ENCODE assay signal across 37 mouse cellular contexts in genomic region chr10:127318009-127318408, GRCm38 (mm10). TPM values are rescaled to one million over a fixed set of nuclear protein-coding genes. Genes with fewer than 3 reads are reported as not detected.
DNase-seq lines count a peak whose midpoint lies in the region; ATAC-seq and TF ChIP-seq lines count a peak whose summit lies in the region.
"Had no signal": no experiment of that assay in that cellular context is flagged by ENCODE, and none has a peak within 500 bp of the region (broad histone marks: within the 10 kb centered on the region; RNA-seq: fewer than 3 reads in every experiment).

No protein-coding gene starts in this region.

- H3K27me3 ChIP-seq in G1E (ENCODE audit: insufficient read depth, low read length) = no peaks in the 10 kb centered on the region
- H3K27me3 ChIP-seq: CH12.LX, Patski had no signal

- no peak for TF ChIP-seq CTCF in G1E (IDR thresholded peaks at IDR 0.05; ENCODE audit: low read depth, low read length)

- peaks cover 75% of the 10 kb centered on the region for H3K4me1 ChIP-seq in G1E (ENCODE audit: insufficient read depth, low read depth, low read length)
- H3K4me1 ChIP-seq: embryonic facial prominence, embryonic 15.5 days; forebrain, embryonic 13.5 days; hindbrain, embryonic 12.5 days; midbrain, embryonic 12.5 days; neural tube, embryonic 13.5 days had no signal

- peak; percentile 37 for DNase-seq in 416B (ENCODE audit: low read depth)
- peak; percentile 63 for DNase-seq in G1E (ENCODE audit: low spot score)
- no peak for DNase-seq in kidney, postnatal 14 days
- no peak for DNase-seq in right cerebral cortex, postnatal 4 days
- DNase-seq: adrenal gland, postnatal 25 days; cerebellum, adult 18-20 months; cerebellum, postnatal 10 days; gastrocnemius, postnatal 14 days; heart, adult 11 months; kidney, adult 8-10 months; layer of hippocampus, adult 9-11 months; lung, postnatal 4 days; thymus, postnatal 4 days had no signal

- peak; percentile 45; the same call in 1 of the 2 replicates for ATAC-seq in G1E (ENCODE audit: extremely low read depth, insufficient number of reproducible peaks, low FRiP score, poor library complexity, severe bottlenecking)
- ATAC-seq in granulocyte monocyte progenitor cell, adult 5-6 weeks (replicated peaks; ENCODE audit: poor library complexity, severe bottlenecking) = peak; percentile 72
- peak; percentile 45 for ATAC-seq in megakaryocyte progenitor cell, adult 5-6 weeks (replicated peaks; ENCODE audit: poor library complexity)
- ATAC-seq: forebrain, embryonic 13.5 days; hindbrain, postnatal 0 days; intestine, embryonic 16.5 days; Patski had no signal

- H3K9me3 ChIP-seq in G1E (replicated peaks) = peaks cover 4% of the 10 kb centered on the region; the same call in 1 of the 2 replicates
- H3K9me3 ChIP-seq: embryonic facial prominence, embryonic 15.5 days; forebrain, embryonic 13.5 days; heart, embryonic 10.5 days; heart, embryonic 15.5 days; hindbrain, embryonic 12.5 days; midbrain, embryonic 12.5 days; neural tube, embryonic 13.5 days had no signal

- H3K4me3 ChIP-seq in G1E (ENCODE audit: low read depth, low read length) = no peak overlapping the region; the same call in 1 of the 2 replicates
- H3K4me3 ChIP-seq: embryonic facial prominence, embryonic 15.5 days; forebrain, embryonic 13.5 days; heart, embryonic 10.5 days; heart, embryonic 15.5 days; hindbrain, embryonic 12.5 days; midbrain, embryonic 12.5 days; neural tube, embryonic 13.5 days had no signal

- peaks cover 17% of the 10 kb centered on the region for H3K36me3 ChIP-seq in G1E (replicated peaks)
- H3K36me3 ChIP-seq: embryonic facial prominence, embryonic 15.5 days; heart, embryonic 10.5 days; heart, embryonic 15.5 days; hindbrain, embryonic 12.5 days; midbrain, embryonic 12.5 days; neural tube, embryonic 13.5 days had no signal

RNA-seq across cellular contexts. Expression of gene Arhgap9, which starts 3.8 kb away (rescaled TPM):
- 43.3 and 43.7 TPM in 2 replicates for total RNA-seq in G1E (2014; fragmentation: Nextera tagmentation)
- 89.2 and 100 TPM in 2 replicates for total RNA-seq in G1E (2017)
- 54.8 and 59.5 TPM in 2 replicates for polyA plus RNA-seq in G1E (2012)
- total RNA-seq in granulocyte monocyte progenitor cell, adult 5-6 weeks (2014; fragmentation: Nextera tagmentation) = 46.0 and 53.1 TPM in 2 replicates
- total RNA-seq in granulocyte monocyte progenitor cell, adult 5-6 weeks (2017) = 34.7 and 51.8 TPM in 2 replicates
- 37.1 and 38.0 TPM in 2 replicates for total RNA-seq in megakaryocyte progenitor cell, adult 5-6 weeks (2015)
- total RNA-seq in megakaryocyte progenitor cell, adult 5-6 weeks (2017) = 37.3 and 39.5 TPM in 2 replicates
- polyA plus RNA-seq: Patski had no signal

RNA-seq across cellular contexts. Expression of gene Mars, which starts 6.4 kb away (rescaled TPM):
- total RNA-seq in G1E (2014; fragmentation: Nextera tagmentation) (97.3 and 102 TPM in 2 replicates), G1E (2017) (109 and 144 TPM in 2 replicates)
- polyA plus RNA-seq in G1E (2012) = 104 and 108 TPM in 2 replicates
- total RNA-seq in granulocyte monocyte progenitor cell, adult 5-6 weeks (2014; fragmentation: Nextera tagmentation) = 63.0 and 105 TPM in 2 replicates
- 193 and 221 TPM in 2 replicates for total RNA-seq in granulocyte monocyte progenitor cell, adult 5-6 weeks (2017)
- 88.3 and 93.1 TPM in 2 replicates for total RNA-seq in megakaryocyte progenitor cell, adult 5-6 weeks (2015)
- total RNA-seq in megakaryocyte progenitor cell, adult 5-6 weeks (2017) = 196 and 210 TPM in 2 replicates

RNA-seq across cellular contexts. Expression of gene Gli1, which starts 23.8 kb away (rescaled TPM):
- total RNA-seq in G1E (2014; fragmentation: Nextera tagmentation) = 0.23 and 0.24 TPM in 2 replicates
- 0.11 TPM in 1 of 2 replicates, not detected in the other for total RNA-seq in G1E (2017)
- polyA plus RNA-seq in G1E (2012) = 0.15 and 0.18 TPM in 2 replicates
- total RNA-seq in granulocyte monocyte progenitor cell, adult 5-6 weeks (2014; fragmentation: Nextera tagmentation) = not detected in 2 replicates
- total RNA-seq in granulocyte monocyte progenitor cell, adult 5-6 weeks (2017) = not detected in 2 replicates
- total RNA-seq in megakaryocyte progenitor cell, adult 5-6 weeks (2015) = not detected in 2 replicates
- total RNA-seq in megakaryocyte progenitor cell, adult 5-6 weeks (2017) = not detected in 2 replicates
- total RNA-seq: liver, adult 2 months had no signal

RNA-seq across cellular contexts. Expression of gene Mbd6, which starts 29.2 kb away (rescaled TPM):
- total RNA-seq in G1E (2014; fragmentation: Nextera tagmentation) (107 and 121 TPM in 2 replicates), G1E (2017) (4.1 and 6.6 TPM in 2 replicates)
- 239 and 302 TPM in 2 replicates for polyA plus RNA-seq in G1E (2012)
- 53.3 and 72.1 TPM in 2 replicates for total RNA-seq in granulocyte monocyte progenitor cell, adult 5-6 weeks (2014; fragmentation: Nextera tagmentation)
- 4.1 TPM in 2 replicates for total RNA-seq in granulocyte monocyte progenitor cell, adult 5-6 weeks (2017)
- 41.9 and 44.0 TPM in 2 replicates for total RNA-seq in megakaryocyte progenitor cell, adult 5-6 weeks (2015)
- total RNA-seq in megakaryocyte progenitor cell, adult 5-6 weeks (2017) = 4.1 and 6.8 TPM in 2 replicates

RNA-seq across cellular contexts. Expression of gene Inhbe, which starts 36.2 kb away (rescaled TPM):
- total RNA-seq in G1E (2014; fragmentation: Nextera tagmentation) (not detected in 2 replicates), G1E (2017) (0.06 and 0.11 TPM in 2 replicates)
- polyA plus RNA-seq in G1E (2012) = 0.01 TPM in 2 replicates
- not detected in 2 replicates for total RNA-seq in granulocyte monocyte progenitor cell, adult 5-6 weeks (2014; fragmentation: Nextera tagmentation)
- not detected in 2 replicates for total RNA-seq in granulocyte monocyte progenitor cell, adult 5-6 weeks (2017)
- 0.02 TPM in 1 of 2 replicates, not detected in the other for total RNA-seq in megakaryocyte progenitor cell, adult 5-6 weeks (2015)
- total RNA-seq in megakaryocyte progenitor cell, adult 5-6 weeks (2017) = not detected in 2 replicates
- total RNA-seq: adrenal gland, postnatal 25 days; gastrocnemius, postnatal 14 days; heart, postnatal 25 days; hindbrain, postnatal 0 days had no signal
- polyA plus RNA-seq: brain, embryonic 14.5 days; C2C12; heart, embryonic 10.5 days; hindbrain, postnatal 0 days; intestine, embryonic 16.5 days; kidney, postnatal 0 days; large intestine, adult 2 months; lung, embryonic 16.5 days; midbrain, embryonic 12.5 days; neural tube, embryonic 13.5 days; small intestine, adult 2 months; stomach, embryonic 14.5 days; testis, adult 2 months; thymus, postnatal 0 days had no signal

Comparison
In these comparisons a context has a peak if more than half of its experiments do, and no peak if none do; other contexts are left out.
1. DNase-seq: peak in 416B (single experiment) and G1E (single experiment); none in kidney, postnatal 14 days (single experiment) and right cerebral cortex, postnatal 4 days (single experiment).
2. Peak in every context shown above with its lines, with median percentiles within 50 percentile points of each other: ATAC-seq.